Mouse (Mus musculus) embryonic facial prominence, embryonic 11.5 days (tissue): ENCODE results near the gene 2610001J05Rik. TPM values are rescaled to one million over a fixed set of nuclear protein-coding genes. Genes with fewer than 3 reads are reported as not detected.

ENCODE experiments used
- ATAC-seq: fragments of 200-750 bp; cut with Nextera tagmentation; replicated peaks from 2 replicates; pipeline ENCODE4 v1.8.0; 2017; ENCODE audit warnings: low read depth; ENCODE audit not compliant: insufficient number of reproducible peaks, low FRiP score, low TSS enrichment
- DNase-seq: peaks from one replicate; pipeline ENCODE4 v3.0.0-alpha.2; 2015; ENCODE audit warnings: low spot score
- H3K27ac ChIP-seq: fragments of 300-500 bp; sonication (generic); replicated peaks from 2 replicates; pipeline ENCODE4 v1.5.1; 2014; ENCODE audit warnings: mild to moderate bottlenecking, low read depth, low read length, control low read depth
- H3K27me3 ChIP-seq: fragments of 300-500 bp; sonication (generic); 2 replicates; pipeline ENCODE4 v1.6.1; 2014; ENCODE audit warnings: mild to moderate bottlenecking, low read length, moderate library complexity, mixed read lengths; ENCODE audit not compliant: control insufficient read depth, insufficient read depth
- H3K36me3 ChIP-seq: fragments of 300-500 bp; sonication (generic); replicated peaks from 2 replicates; pipeline ENCODE4 v1.6.1; 2014; ENCODE audit warnings: low read depth, mild to moderate bottlenecking, low read length, moderate library complexity, mixed read lengths; ENCODE audit not compliant: control insufficient read depth, insufficient read depth
- H3K4me1 ChIP-seq: fragments of 300-500 bp; sonication (generic); 2 replicates; pipeline ENCODE4 v1.6.1; 2014; ENCODE audit warnings: low read length, mixed read lengths; ENCODE audit not compliant: control insufficient read depth, insufficient read depth
- H3K4me2 ChIP-seq: fragments of 300-500 bp; sonication (generic); 2 replicates; pipeline ENCODE4 v1.6.1; 2014; ENCODE audit warnings: low read depth, mild to moderate bottlenecking, control low read depth, low read length, moderate library complexity
- H3K4me3 ChIP-seq: fragments of 300-500 bp; sonication (generic); 2 replicates; pipeline ENCODE4 v1.5.1; 2014; ENCODE audit warnings: low read depth, low read length, control low read depth
- H3K9ac ChIP-seq: fragments of 300-500 bp; sonication (generic); replicated peaks from 2 replicates; pipeline ENCODE4 v1.6.1; 2014; ENCODE audit warnings: mild to moderate bottlenecking, control low read depth, low read length
- H3K9me3 ChIP-seq: fragments of 300-500 bp; sonication (generic); replicated peaks from 2 replicates; pipeline ENCODE4 v1.6.1; 2016; ENCODE audit warnings: mild to moderate bottlenecking, low read length, inconsistent platforms, mixed read lengths; ENCODE audit not compliant: control insufficient read depth
- WGBS: fragments of 180-500 bp; shearing (Covaris S2); extraction: QIAGEN DNeasy Blood & Tissue Kit; methylation state at CpG from one replicate; pipeline ENCODE4 v1.1.7; 2014; 5-methylcytosine and 5-hydroxymethylcytosine counted together
- polyA plus RNA-seq: library from polyadenylated mRNA; unstranded; fragments of >200 nt; fragmentation: Nextera tagmentation; extraction: Ambion mirVana; gene quantifications from 2 replicates; pipeline ENCODE4 v1.2.1, GENCODE M21; 2014

Gene 2610001J05Rik
- polyA plus RNA-seq, 1 experiment from 2014 or later: 82.2 TPM

DNA sequence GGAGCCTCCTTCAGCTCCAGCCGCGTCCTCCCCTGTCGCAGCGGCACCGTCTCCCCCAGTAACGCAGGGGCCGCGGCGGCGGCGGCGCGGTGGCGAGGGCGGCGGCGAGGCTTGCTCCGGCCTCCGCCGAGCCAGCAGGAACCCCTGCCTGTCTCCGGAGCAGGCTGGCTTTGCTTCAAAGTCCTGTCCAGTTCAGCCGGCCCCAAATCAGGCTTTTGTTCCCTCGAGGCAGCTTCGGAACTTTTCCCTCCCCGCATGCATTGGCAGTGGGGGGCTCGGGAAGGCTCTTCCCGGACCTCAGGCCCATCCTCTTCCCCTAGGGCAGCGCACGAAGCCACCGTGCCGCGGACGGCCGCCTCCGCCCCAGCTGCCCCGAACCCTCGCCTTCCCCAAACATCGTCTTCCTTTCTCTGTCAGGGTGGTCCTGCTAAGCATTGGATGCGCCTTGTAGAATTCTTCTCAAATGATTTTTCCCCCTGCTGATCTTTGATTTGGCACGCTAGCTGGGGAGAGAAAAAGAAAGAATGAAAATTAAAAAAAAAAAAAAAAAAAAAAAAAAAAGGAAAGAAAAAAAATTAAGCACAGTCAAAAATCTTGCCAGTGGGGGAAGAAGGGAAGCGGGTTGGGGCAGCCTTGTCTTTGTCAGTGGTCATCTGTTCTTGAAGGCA, 32.5 kb downstream of the 2610001J05Rik start:
- peak overlapping the region; percentile 76 for H3K4me2 ChIP-seq
- WGBS: under 1% methylated on average over 41 of the region's 41 CpGs
- H3K4me3 ChIP-seq: peak overlapping the region; percentile 44
- ATAC-seq (peak; percentile 93), DNase-seq (peak; percentile 82)
- H3K36me3 ChIP-seq: no peaks in the 10 kb centered on the region
- H3K9me3 ChIP-seq: no peaks in the 10 kb centered on the region
- H3K4me1 ChIP-seq: no peaks in the 10 kb centered on the region
- H3K27ac ChIP-seq: peak overlapping the region; percentile 4; the same call in 1 of the 2 replicates
- no peaks in the 10 kb centered on the region for H3K27me3 ChIP-seq
- H3K9ac ChIP-seq: peak overlapping the region; percentile 73

GRCm38 (mm10) chr6:13837916-13838676, 33.2 kb downstream of the 2610001J05Rik start:
- ATAC-seq: peak; percentile 6; the same call in 1 of the 2 replicates
- 1% methylated on average over 19 of the region's 19 CpGs for WGBS
- no peaks in the 10 kb centered on the region for H3K27me3 ChIP-seq
- H3K4me2 ChIP-seq: peak overlapping the region; percentile 76
- H3K4me3 ChIP-seq: peak overlapping the region; percentile 44
- peak; percentile 35 for DNase-seq
- H3K9ac ChIP-seq: peak overlapping the region; percentile 73
- H3K36me3 ChIP-seq: no peaks in the 10 kb centered on the region
- H3K9me3 ChIP-seq: no peaks in the 10 kb centered on the region
- H3K4me1 ChIP-seq: no peaks in the 10 kb centered on the region
- H3K27ac ChIP-seq: peak overlapping the region; percentile 4; the same call in 1 of the 2 replicates

GRCm38 (mm10) chr6:13836967-13837570, 34.2 kb downstream of the 2610001J05Rik start:
- WGBS: 83% methylated on average over 3 of the region's 3 CpGs
- H3K4me1 ChIP-seq: no peaks in the 10 kb centered on the region
- H3K9me3 ChIP-seq: no peaks in the 10 kb centered on the region
- ATAC-seq (no peak), DNase-seq (no peak)
- H3K27me3 ChIP-seq: no peaks in the 10 kb centered on the region
- no peaks in the 10 kb centered on the region for H3K36me3 ChIP-seq
- H3K4me2 ChIP-seq: peak overlapping the region; percentile 4; the same call in 1 of the 2 replicates
- H3K9ac ChIP-seq: no peak overlapping the region
- peak overlapping the region; percentile 44; the same call in 1 of the 2 replicates for H3K4me3 ChIP-seq
- no peak overlapping the region for H3K27ac ChIP-seq

DNA sequence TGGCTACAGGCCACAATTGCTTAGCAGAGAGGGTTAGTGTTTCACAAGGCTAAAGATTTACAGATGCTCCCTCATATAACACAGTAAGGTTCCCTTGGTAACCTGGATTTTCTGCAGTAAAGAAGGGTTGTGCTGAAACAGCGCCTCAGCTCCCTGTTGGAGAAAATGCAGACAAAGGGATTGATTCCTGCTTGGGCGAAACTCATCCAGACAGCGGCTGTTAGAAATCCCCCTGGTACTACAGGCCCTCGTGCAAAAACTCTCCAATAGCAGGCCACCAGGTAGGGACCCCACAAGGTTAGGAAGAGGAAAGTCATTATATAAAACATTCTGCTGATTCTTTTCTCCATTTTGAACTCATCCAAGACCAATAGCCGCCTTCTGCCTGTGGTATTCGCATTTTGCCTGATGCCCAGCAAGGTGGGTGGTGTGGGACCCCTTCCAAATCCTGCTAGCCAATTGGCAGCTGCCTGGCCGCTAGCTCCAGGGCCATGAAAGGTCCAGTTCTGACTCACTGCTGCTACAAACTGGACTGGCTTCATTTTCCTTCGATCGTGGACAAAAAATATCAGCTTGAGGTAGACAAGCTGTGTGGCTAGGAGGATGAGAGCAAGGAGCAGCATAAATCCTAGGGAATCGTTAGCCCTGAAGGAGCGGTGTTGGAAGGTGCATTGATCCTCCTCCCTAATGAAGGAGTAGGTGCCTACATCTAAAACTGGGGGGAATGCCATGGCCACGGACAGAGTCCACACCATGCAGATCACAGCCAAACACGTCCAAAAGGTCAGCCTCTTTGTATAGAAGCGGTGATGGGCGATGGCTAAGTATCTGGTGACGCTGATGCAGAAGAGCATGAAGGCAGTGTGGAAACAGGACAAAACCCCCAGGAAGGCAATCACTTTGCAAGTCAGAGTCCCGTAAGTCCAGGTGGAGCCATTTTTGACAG, 35.3 kb downstream of the 2610001J05Rik start:
- Histone ChIP-seq H3K36me3 (no peaks in the 10 kb centered on the region), H3K4me2 (no peak overlapping the region; the same call in 1 of the 2 replicates), H3K27ac (no peak overlapping the region), H3K27me3 (no peaks in the 10 kb centered on the region), H3K4me3 (no peak overlapping the region), H3K9ac (no peak overlapping the region), H3K4me1 (no peaks in the 10 kb centered on the region), H3K9me3 (no peaks in the 10 kb centered on the region)
- no peak for ATAC-seq
- DNase-seq: peak; percentile 62
- 63% methylated on average over 17 of the region's 17 CpGs for WGBS

DNA sequence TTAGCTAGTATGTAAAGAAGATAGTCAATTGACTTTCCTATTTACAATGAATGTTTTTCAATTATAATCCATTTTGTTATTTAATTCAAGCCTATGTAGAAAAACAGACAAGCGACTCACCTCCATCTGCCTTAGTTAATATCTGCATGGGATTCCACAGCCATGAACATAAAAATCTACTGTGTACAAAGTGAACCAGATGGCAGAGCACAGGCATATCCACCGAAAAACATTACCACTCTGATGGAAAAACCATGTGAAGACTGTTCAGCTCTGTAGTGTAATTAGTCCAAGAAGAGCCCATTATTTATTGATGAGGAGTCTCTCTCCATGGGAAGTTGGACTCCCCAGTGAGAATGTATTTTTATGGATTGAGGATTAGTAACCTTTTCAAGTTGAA, 38.5 kb downstream of the 2610001J05Rik start:
- Histone ChIP-seq H3K27ac (no peak overlapping the region), H3K27me3 (no peaks in the 10 kb centered on the region), H3K4me2 (no peak overlapping the region), H3K4me1 (no peaks in the 10 kb centered on the region), H3K9me3 (no peaks in the 10 kb centered on the region), H3K9ac (no peak overlapping the region), H3K4me3 (no peak overlapping the region), H3K36me3 (no peaks in the 10 kb centered on the region)
- ATAC-seq (no peak), DNase-seq (no peak)
- 66% methylated on average over 2 of the region's 2 CpGs for WGBS

DNA sequence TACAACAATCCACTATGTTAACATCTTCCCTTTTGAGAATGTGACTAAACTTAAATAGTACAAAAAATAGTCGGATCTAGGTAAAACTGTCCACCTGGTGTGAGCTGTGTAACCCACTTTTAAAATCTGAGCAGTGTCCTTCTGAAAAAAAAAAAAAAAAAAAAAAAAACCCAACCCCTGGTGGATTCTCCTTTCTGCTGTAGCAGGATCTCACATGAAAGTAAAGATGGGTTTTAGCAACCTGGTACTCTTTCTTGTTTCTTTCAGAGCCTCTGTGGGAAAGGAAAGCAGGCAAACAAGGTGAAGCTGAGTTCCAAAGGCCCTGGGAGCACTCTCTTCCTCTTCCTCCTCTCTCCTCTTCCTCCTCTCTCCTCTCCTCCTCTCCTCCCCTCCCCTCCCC, 42.4 kb downstream of the 2610001J05Rik start:
- no peaks in the 10 kb centered on the region for H3K36me3 ChIP-seq
- no peaks in the 10 kb centered on the region for H3K27me3 ChIP-seq
- WGBS: 69% methylated on average over 1 of the region's 1 CpGs
- no peak overlapping the region for H3K4me2 ChIP-seq
- ATAC-seq: no peak
- H3K4me3 ChIP-seq: no peak overlapping the region
- no peak overlapping the region for H3K9ac ChIP-seq
- DNase-seq: no peak
- H3K9me3 ChIP-seq: no peaks in the 10 kb centered on the region
- H3K4me1 ChIP-seq: no peaks in the 10 kb centered on the region
- no peak overlapping the region for H3K27ac ChIP-seq
